Mouse (Mus musculus) adrenal gland, postnatal 36 days (tissue): ENCODE measurements at regions not wholly inside any gene's neighbourhood (a gene's known extent, or its start where the extent isn't known, plus 50 kb on each side); places are given as distances from the start of the nearest gene placed in this dataset.
A peak's percentile ranks its signal among the peaks of the same experiment; 100 is the strongest.

Experiments
- DNase-seq, 2 experiments: peaks; one replicate each; pipeline ENCODE4 v3.0.0; 2021; ENCODE audit warnings: mixed read lengths in 1 of 2

- DNase-seq: no peak
Observed at GRCm38 (mm10) chr1:184605666-184606065, 126.8 kb downstream of the Hlx start.

DNA sequence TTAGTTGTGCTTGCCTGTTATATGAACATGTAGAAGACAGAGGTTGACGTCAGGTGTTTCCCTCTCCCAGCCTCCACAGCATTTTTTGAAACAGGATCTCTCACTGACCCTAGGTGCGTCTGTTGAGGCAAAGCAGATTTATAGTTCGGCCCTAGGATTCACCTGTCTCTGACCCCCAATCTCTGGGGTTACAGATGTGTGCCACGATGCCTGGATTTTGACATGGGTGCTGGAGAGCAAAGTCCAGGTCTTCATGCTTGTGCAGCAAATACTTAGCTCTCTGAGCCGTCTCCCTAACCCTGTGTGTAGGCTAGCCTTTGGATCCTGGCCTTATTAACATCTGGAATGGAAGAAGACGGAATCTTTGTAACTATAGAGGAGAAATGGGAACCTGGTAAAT lies 129.3 kb downstream of the Hlx start:
- no peak for DNase-seq

DNA sequence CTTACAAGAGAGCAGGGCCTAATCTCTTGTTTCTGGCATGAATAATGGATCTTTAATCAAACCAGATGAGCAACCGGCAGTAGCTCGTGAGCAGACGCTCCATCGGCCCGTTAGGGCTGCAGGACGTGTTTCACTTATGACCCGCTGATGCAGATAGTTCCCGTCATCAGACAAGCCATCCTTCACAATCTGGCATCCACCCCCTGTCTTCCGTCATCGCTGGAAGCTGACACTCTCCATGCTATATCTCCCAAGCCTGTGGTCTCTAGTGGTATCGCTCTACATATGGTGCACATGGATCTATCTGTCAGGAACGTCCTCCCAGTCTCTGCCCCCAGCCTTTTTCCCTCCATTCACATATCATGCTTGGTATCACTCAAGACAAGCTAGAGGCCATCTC lies 137.0 kb downstream of the Hlx start:
- no peak for DNase-seq

DNA sequence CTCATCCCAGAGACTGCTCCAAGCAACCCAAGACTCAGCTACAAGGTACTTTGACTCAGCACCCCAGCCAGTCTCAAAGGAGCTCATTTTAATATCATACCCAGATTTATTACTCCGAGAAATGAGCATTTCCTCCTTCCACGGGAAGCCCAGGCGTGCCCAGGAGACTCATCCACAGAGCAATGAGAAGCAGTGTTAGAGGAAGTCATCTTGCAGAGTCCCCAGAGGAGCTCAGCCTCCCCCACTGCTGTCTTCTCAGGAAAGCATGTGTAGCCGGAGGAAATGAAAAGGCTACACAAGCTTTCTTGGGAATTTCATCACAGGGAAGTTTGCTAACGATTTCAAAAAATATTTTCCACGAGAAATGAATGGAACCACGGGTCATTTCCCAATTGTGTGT lies 141.8 kb downstream of the Hlx start:
- peak; percentile 4 to 12 for DNase-seq

- no peak for DNase-seq
Observed at GRCm38 (mm10) chr1:184589277-184589676, 143.1 kb downstream of the Hlx start.

GRCm38 (mm10) chr1:184584505-184584874 lies 147.9 kb downstream of the Hlx start:
- no peak for DNase-seq

GRCm38 (mm10) chr1:184583751-184584504 lies 148.5 kb downstream of the Hlx start:
- no peak for DNase-seq

- DNase-seq: no peak
Observed at GRCm38 (mm10) chr1:184579475-184579874, 152.9 kb downstream of the Hlx start.

- DNase-seq: no peak
Observed at GRCm38 (mm10) chr1:184576527-184576926, 155.9 kb downstream of the Hlx start.

DNA sequence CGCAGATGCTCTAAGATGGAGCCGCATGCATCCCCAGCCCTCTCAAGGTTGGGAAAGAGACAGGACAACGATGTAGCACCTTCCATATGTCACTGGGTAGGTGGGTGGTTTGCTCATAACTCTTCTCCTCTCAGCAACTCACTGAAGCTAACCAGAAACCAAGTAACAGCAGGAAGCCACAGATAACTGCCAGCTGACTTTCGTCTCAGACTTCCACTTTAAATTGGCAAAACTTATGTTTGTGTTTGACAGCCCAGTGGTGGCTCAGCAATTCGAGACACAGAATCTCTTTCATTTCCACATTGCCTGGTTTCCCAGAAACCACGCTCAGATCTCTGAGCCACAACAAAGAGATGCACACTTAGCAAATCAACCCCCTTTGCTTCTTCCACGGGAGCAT lies 159.1 kb downstream of the Hlx start:
- no peak for DNase-seq

DNA sequence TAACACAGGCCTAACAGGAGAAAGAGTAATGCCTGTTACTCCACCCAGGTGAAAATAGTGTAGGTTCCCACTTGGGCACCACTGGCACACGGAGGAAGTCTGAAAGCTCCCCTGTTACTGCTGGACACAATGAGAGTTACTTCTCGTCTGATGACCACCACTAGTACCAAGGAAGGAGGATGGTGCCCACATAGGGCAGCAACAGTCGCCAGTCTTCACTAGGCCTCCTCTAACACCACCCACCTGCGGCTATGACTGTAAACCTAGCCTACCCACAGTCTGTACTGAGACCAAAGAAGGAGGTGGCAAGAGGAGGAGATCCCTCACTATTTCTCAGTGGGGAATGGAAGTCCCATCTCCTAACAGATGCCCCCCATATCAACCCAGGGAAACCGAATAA lies 161.7 kb downstream of the Hlx start:
- no peak for DNase-seq

GRCm38 (mm10) chr1:184562926-184563325 lies 169.5 kb downstream of the Hlx start:
- DNase-seq: no peak

DNA sequence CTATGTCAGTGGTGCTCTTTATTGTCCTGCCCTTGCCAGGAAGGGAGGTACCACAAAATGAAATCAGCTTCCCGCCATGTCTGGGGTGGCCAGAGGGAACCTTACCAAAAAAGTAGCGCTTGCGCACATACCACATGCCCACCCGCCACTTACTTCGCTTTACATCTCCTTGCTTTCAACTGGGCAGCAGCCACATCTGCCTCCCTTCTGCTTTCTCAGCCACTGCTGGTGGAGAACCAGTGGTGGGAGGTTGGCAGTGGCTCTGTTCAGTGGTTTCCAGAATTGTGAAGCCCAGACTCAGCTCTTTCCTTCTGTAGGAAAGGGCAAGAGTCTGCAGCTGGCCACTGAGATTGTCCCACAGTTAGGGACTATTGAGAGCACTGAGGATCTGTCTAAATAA lies 170.2 kb downstream of the Hlx start:
- no peak for DNase-seq

GRCm38 (mm10) chr1:184559543-184559942 lies 172.9 kb downstream of the Hlx start:
- no peak for DNase-seq

DNA sequence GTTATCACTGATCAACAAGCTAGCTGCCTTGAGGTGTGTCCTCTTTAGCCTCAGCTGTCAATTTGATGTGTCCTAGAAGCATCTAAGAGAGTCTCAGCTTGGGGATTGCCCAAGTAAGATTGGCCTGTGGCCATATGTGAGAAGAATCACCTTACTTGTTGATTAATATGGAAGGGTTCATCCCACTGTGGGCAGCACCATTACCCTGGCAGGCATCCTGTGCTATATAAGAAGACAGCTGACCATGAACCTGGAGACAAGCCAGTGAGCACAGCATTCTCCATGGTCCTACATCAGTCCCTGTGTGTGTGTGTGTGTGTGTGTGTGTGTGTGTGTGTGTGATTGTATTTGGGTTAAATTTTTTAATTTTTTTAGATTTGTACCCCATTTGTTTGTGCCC lies 178.6 kb downstream of the Hlx start:
- DNase-seq: no peak

DNA sequence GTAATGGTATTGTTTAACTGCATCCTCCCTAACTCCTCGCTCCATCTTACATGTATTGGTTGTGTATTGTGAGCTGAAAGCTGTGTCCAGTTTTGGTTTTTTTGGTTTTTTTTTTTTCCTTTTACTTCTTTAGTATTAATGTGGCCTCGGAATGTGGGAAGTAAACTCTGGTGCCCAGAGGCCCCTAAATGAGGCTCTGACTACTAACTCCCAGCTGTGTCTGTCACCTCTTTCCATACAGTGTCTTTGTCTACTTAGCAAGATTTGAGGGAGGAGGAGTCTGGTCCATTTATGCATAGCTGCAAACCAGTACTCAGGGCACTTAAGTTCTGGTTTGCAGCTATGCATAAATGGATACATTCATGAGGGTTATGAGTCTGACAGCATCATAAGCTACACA lies 181.9 kb downstream of the Hlx start:
- DNase-seq: no peak

DNA sequence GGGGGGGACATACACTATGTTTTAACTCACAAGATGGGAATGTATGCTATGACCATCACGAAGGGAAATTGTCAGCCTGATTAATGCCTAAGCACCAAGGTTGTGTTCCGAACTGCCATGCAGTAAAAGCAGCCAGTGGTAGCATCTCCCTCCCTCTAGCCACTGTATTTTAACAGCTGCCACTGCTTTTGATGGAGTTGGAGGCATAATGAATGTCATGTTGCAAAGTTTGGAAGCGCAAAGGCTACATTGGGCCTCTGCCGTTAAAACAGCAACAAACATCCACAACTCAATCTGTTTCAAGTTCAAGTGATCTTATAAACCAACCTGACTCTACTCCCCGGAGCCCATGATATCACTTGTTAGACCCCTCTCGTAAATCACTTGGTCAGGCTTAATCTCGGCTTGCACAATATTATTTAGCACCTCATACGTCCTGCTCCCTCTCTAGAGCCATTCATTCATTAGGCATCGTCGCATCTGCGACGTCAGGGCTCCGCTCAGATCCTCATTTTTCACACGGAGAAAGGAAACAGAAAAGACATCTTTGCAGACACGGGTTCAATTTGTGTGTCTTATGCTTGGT lies 184.7 kb downstream of the Hlx start:
- DNase-seq: no peak

- no peak for DNase-seq
Observed at GRCm38 (mm10) chr1:184546140-184546661, 186.2 kb downstream of the Hlx start.

GRCm38 (mm10) chr1:184545111-184545510 lies 187.3 kb downstream of the Hlx start:
- DNase-seq: no peak

DNA sequence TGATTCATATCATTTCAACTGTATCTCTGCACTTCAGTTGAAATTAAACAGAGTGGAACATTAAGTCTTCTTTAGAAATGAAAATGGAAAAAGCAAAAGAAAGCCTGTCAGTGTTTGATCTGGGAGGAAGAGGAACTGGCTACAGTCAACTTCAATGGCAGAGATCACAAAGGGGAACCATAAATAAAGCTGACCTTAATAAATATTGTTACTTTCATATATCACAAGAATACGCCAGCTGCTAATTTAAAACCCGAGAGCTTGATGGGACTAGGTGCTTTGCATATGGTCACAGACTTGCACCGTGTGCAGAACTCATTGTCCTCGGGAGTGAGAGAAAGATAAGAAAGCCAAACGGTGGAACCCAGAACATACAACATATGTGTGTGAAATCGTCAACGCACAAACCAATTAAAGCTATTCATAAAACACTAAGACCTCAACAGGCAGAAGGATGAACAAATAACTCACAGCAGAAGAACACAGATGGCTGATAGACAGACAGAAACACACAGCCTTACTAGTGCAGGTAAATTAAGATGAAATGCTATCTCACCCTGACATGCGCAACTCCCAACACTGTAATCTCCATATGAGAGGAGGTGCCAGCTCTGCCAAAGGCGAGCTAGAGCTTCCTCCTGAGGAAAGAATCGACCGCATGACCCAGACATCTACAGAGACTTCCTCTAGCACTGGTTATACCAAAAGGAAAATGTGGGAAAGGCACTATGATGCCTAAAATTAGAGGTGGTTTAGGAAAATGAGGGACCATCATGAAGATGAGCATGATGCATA lies 189.9 kb downstream of the Hlx start:
- no peak for DNase-seq

DNA sequence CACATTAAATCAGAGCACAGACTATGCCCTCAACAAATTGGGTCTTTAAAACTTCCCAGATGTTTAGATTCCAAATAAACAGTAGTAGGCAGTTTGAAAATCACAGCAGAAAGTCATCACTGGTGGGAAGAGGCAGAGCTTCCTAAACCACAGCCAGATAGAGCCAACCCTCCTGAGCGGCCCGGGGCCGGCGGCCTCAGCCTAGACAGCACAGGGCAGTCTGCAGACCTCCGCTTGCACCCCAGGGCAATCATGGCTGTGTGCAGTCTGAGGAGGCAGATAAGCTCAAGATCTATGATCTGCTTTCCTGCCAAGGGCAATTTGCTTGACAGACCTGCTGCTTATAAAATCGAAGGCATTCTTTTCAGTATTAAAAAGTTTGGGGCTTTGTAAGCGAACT lies 192.6 kb downstream of the Hlx start:
- no peak for DNase-seq

DNA sequence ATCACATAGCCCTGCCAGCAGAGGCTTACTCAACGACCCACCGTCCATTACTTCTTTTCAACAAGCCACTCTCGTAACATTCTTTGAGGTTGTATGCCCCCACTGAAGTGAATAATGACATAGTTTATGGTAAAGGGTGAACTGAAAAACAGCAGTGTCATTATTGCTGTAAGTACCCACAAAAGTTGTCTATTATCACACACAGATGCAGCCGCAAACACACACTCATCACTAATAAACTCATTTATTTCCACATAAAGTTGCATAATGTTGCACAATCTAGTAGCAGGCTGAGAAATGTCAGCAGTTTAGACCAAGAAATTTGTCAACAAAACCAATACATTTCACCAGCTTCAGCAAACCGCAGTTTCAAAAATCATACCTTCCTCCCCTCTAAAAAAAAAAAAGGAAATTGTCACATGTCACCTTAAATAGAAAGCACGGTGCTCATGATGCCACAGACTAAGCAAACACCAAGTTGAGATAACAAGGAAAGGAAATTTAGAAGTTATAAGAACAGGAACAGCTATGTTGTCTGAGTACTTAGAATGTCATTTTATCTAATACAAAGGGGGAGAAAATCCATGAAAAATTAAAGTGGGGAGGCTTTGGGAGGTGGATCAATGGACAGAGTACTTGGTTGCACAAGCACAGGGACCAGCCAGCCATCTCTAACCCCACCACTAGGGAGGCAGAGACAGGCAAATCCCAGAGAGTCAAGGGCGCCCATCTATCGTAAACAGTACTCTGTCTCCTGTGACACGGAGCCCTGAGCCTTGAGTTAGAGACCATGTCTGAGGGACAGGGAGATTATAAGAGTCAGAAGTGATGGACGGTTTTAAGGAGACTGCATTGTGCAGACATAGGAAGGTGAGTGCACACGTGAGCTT lies 195.9 kb downstream of the Hlx start:
- no peak for DNase-seq
